Mouse (Mus musculus) heart, postnatal 14 days (tissue): ENCODE data around the gene Pld3. TPM values are rescaled to one million over a fixed set of nuclear protein-coding genes. Genes with fewer than 3 reads are reported as not detected.
"Not testable (repeated sequence)": the region's sequence is repeated elsewhere in the genome, so short reads cannot be mapped to it uniquely, and the experiment has no call there.

Experiments used
- DNase-seq, 2 experiments: peaks; one replicate each; pipeline ENCODE4 v3.0.0; 2021 to 2022
- intact Hi-C: fragments of 180-260 bp; cut with DNase I; formaldehyde crosslinking; loops from one replicate; pipeline ENCODE4 v1.15.1; 2025
- total RNA-seq, 2 experiments: library from RNA; stranded (reverse); gene quantifications; 2 replicates each; pipeline ENCODE4 v1.2.3; 2021

The Pld3 gene
- total RNA-seq, 2 experiments from 2014 or later = 29.0 to 31.8 TPM

DNA sequence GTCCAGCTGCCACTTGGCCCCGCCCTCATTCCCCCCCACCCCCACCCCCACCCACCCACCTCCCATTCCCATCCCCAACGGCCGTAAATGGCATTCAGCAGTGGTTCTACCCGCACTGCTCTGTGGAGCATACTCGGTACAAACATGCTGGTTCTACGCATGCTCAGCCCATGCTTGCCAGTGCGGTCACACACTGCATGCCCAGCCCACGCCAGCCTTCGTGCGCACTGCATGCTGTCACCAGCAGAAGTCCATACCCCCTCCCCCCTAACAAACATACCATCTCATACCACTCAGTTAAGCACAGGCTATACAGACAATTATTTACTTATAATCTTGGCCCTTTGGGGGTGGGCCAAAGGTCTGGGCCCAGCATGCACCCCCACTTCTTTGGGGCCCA is 21.3 kb downstream of the Pld3 start:
- no peak for DNase-seq
- intact Hi-C loops = no loop called here

DNA sequence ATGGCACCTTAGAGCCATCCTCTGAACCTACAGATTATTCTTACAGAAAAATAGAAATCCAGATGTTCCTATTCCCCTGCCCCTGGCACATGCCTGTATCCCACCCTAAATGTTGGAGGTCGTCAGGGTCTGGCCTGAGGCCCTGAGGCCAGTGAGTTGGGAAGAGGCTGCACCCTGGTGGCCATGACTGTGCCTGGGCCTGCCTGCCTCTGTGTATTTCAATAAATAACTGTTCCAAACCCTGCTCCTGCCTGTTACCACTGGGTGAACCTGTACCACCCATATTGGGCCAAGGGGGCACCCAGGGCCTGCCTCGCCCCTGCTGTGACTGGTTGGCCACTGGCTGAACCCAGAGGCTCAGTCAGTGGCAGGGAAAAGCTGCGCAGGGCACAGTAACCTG is 22.1 kb downstream of the Pld3 start:
- intact Hi-C loops = no loop called here
- DNase-seq = no peak

DNA sequence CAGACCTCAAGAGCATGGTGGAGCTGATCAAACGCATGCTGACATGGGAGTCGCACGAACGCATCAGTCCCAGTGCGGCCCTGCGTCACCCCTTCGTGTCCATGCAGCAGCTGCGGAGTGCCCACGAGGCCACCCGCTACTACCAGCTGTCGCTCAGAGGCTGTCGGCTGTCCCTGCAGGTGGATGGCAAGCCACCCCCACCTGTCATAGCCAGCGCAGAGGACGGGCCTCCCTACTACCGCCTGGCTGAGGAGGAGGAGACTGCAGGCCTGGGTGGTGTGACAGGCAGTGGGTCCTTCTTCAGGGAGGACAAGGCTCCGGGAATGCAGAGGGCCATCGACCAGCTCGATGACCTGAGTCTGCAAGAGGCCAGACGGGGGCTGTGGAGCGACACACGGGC is 23.9 kb downstream of the Pld3 start:
- intact Hi-C loops = loop anchor here (5.0 to 10.0 kb wide), 3 partner anchors 54 to 122 kb away; partner anchors contain the start of gene Sertad3
- no peak for DNase-seq

DNA sequence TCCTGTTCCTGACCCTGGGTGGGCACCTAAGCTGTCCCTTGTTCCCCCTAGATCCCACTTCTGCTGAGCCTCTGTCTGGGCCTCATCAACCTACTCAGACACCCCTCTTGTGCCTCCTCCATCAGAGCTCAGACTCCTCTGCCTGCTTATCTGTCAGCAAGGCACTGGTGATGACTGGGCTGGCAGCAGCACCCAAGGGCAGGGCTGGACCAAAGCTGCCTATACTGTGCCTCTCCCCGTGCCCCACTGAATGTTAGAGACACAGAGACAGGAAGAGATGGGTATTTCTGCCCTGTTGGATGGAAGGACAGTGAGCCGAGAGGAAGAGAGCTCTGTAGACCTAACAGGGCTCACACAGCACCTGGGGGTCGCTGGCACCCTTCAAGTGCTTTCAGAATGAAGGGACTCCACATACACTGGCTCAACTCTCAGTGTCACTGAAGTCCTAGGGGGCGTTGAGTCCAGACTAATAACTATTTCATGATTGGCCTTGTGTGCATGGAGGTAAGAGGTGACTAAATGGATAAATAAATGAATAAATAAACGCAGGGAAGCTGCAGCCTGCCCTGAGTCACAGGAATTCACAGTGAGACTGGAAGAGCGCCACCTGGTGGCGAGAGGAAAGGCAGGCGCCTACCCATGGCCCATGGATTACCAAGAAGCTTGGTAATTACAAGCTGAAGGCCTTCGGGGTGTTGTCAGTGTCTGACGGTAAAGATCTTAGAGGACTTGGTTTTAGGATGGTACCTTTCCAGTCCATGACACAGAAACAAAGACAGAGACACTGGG is 26.8 kb downstream of the Pld3 start:
- intact Hi-C loops = loop anchor here (2.0 to 10.0 kb wide), 4 partner anchors 51 to 189 kb away; partner anchors contain the start of genes Ltbp4 and Sertad3
- peak; percentile 86 to 89 for DNase-seq

DNA sequence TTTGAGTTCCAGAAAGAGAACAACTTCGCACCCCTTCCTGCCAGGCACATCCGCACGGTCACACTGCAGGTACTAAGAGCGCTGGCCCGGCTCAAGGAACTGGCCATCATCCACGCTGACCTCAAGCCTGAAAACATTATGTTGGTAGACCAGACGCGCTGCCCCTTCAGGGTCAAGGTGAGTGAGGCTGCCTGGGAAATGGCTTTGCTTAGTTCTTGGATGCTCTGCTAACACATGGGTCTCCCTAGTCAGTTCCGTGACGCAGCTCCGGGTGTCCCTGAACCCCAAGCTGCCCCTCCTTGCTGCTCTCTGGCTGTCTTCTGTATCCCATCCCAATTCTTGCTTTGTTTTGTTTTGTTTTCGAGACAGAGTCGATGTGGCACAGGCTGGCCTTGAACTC is 29.2 kb downstream of the Pld3 start:
- DNase-seq = no peak
- intact Hi-C loops = loop anchor here (10.0 kb wide), 1 partner anchor 49 kb away; the partner anchor contains the start of gene Sertad3

DNA sequence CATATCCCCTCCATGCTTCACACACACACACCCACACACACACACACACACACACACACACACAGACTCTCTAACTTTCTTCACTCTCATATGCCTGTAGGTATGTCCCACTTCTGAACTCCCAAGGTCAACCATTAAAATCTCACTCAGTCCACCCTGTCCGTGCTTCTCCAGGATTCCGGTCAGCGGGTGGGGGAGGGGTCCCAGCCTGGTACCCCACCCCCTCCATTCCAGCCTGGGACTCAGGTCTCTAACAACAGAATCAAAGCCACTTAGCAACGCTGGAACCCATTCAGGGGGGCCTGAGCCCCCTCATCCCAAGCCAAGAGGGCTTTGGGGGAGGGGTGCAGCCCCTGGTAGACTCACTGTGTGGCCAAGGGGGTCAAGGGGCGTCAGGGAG is 30.1 kb downstream of the Pld3 start, which contains the start of gene Hipk4:
Gene Hipk4, plus strand, starts transcription at position 301 of the 400 bp plus-strand sequence.
- no peak for DNase-seq
- intact Hi-C loops = loop anchor here (10.0 kb wide), 1 partner anchor 48 kb away; the partner anchor contains the start of gene Sertad3

DNA sequence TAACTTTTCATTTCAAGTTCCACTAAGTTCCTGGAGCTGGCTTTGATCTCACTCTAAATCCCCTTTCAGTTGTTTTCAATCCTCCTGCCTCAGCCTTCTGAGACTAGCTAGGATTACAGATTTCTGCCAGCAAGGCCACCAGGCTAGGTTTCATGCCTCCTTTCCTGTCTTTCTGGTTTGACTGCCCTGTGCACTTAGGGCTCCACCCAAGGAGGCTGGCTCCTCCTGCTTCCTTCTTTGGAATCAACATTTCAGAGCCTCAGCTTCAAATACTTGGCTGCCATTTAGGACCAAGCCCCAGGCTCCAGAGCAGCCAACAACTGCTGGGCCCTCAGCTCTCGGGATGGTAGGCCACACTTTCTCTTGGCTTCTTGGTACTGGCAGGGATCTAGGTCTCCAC is 32.4 kb downstream of the Pld3 start:
- no peak for DNase-seq
- intact Hi-C loops = loop anchor here (10.0 kb wide), 1 partner anchor 46 kb away; the partner anchor contains the start of gene Sertad3

DNA sequence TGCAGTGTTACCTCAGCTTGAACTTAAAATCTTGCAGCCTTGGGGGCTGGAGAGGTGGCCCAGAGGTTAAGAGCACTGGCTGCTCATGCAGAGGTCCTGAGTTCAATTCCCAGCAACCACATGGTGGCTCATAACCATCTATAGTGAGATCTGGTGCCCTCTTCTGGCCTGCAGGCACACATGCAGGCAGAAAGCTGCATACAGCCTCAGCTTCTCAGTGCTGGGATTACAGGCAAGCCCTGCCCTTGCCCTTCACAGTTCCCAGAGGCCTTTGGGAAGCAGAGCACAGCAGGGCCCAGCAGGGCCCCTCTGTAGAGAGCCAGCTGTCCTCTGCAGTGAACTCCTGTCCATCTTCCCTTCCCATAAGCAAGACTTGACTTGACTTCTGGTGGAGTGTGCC is 32.9 kb downstream of the Pld3 start:
- no peak for DNase-seq
- intact Hi-C loops = loop anchor here (10.0 kb wide), 1 partner anchor 45 kb away; the partner anchor contains the start of gene Sertad3

DNA sequence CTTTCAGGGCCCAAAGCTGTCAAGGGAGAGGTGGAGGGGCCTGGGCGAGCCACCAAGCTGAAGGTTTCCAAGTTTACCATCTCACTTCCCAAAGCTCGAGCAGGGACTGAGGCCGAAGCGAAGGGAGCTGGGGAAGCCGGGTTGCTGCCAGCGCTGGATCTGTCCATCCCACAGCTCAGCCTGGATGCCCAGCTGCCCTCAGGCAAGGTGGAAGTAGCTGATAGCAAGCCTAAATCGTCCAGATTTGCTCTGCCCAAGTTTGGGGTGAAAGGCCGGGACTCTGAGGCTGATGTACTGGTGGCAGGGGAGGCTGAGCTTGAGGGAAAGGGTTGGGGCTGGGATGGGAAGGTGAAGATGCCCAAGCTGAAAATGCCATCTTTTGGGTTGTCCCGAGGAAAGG is 34.7 kb downstream of the Pld3 start:
- no peak for DNase-seq
- intact Hi-C loops = no loop called here

DNA sequence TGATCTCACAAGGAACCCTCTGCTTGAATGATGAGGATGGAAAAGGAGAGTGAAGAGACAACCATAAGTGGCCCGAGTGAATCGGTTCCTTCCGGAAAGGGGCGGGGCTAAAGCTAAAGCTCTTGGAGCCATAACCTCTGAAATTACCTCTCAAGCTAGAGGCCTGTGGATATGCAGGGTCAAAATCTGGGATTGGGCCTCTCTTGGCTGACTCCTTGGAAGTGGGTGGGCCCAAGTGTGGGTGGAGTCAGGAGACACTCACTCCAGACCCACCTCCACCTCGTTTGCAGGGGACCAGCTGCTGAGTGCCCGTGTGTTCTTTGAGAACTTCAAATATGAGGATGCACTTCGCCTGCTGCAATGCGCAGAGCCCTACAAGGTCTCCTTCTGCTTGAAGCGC is 38.1 kb downstream of the Pld3 start:
- no peak for DNase-seq
- intact Hi-C loops = no loop called here

DNA sequence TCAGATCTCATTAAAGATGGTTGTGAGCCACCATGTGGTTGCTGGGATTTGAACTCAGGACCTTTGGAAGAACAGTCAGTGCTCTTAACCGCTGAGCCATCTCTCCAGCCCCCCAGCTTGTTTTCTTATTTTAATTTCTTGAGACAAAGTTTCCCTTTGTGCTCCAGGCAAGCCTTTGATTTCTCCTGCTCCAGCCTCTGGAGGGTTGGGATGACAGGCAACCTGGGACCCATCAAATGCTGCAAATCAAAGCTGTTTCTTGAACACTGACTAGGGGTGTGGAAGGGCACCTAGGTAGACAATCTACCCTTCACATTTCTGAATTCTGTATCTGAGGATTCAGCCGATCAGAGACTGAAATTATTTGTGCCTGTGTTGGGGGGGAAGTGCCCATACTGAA is 42.2 kb downstream of the Pld3 start:
- no peak for DNase-seq
- intact Hi-C loops = no loop called here

DNA sequence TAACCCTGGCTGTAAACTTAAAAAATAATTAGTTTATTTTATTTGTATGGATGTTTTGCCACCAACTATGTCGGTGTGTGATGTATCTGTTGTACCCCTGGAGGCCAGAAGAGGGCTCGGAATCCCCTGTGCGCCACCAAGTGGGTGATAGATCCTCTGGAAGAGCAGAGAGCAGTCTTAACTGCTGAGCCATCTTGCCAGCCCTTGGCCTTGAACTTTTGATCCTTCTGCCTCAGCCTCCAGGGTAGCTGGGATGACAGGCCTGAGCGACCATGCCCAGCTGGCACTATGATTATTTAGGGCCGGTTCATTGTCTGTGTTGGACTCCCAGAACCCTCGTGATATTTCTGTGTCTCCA is 44.4 kb downstream of the Pld3 start:
- DNase-seq = peak; percentile 60 to 71
- intact Hi-C loops = loop anchor here (5.0 kb wide), 2 partner anchors 61 to 171 kb away; partner anchors contain the start of genes Blvrb, Ltbp4 and Sptbn4

DNA sequence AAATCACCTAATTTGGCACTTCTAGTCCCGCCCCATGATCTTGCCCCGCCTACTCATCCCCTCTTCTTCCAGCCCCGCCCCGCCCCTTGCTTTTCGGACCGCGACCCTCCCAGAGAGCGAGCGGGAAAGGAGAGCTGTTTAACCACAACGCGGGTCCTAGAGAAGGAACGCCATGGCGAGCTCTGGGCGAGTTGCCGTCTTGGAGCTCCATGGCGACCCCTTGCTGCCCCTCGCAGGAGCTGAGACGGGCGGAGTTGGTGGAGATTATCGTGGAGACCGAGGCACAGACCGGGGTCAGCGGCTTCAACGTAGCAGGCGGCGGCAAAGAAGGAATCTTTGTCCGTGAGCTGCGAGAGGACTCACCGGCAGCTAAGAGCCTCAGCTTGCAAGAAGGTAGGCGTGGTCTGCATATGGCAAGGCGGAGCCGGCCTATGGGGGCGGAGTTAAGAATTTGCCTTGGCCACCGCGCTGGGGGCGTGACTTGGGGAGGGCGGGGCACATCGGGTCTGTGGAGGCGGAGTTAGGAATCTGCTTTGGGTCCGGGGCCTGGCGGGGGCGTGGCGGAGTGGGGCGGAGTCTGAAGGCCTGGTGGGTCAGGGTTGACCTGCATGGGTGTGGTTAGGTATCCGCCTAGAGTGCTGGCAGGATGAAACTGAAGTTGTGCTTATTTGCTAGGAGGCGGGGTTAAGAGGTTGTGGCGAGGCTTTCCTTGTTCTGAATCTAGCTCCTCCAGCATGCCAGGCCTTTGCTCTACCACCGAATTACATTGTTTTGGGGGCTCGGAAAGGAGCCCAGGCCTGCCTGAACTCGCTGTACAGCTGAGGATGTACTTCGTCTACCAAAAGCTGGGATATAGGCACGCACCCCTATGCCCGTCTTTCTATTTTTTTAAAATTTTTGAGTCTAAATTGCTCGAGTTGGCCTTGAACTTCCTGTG is 45.0 kb downstream of the Pld3 start:
- intact Hi-C loops = loop anchor here (5.0 kb wide), 2 partner anchors 61 to 171 kb away; partner anchors contain the start of genes Blvrb, Ltbp4 and Sptbn4
- peak; percentile 96 to 98 for DNase-seq

DNA sequence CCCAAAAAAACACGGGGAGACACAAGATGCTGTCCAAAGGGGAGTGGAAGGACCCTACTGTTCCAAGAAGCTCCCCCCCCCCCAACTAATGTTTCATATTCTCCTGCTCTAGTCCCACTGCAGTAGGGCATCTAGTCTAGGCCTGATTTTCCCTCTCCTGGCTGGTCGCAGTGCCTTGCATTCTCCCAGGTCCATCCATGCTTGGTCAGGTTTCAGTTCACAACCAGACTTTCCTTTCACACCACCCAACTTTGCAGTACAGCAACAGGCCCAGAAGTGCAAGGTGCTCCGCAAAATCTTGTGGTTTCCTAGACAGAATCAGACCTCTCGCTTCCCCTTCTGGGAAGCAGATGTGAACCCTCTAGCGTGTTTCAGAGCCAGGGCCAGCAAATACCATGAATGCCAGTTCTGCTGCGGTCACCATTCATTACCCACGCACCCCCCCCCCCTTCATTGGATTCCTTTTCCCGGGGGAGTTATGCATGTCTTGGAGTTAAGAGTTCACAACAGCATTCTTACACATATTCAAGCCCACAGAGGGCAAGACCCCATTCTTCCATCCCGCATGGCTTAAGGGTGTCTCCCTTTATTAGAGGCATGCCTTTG is 46.1 kb downstream of the Pld3 start:
- intact Hi-C loops = loop anchor here (5.0 kb wide), 2 partner anchors 60 to 170 kb away; partner anchors contain the start of genes Blvrb, Ltbp4 and Sptbn4
- no peak for DNase-seq

DNA sequence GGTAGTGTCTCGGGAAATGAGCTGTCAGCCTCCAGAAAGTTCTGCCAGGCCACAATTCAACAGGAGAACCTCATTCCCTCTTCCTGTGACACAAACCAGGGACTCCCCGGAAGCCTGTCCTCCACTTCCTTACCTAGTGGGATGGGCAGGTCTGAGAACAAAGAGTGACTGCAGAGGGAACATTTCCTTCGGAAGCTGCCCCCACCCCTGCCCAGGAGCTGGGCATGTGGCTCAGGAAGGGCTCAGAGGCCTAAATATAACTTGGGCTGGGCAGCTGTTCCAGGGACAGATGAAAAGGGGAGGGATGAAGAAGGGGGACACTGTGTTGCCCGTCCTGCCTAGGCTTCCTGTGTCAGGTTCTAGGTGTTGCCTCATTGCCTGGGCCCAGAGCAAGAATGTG is 51.4 kb downstream of the Pld3 start:
- intact Hi-C loops = no loop called here
- peak; percentile 38 to 48 for DNase-seq

DNA sequence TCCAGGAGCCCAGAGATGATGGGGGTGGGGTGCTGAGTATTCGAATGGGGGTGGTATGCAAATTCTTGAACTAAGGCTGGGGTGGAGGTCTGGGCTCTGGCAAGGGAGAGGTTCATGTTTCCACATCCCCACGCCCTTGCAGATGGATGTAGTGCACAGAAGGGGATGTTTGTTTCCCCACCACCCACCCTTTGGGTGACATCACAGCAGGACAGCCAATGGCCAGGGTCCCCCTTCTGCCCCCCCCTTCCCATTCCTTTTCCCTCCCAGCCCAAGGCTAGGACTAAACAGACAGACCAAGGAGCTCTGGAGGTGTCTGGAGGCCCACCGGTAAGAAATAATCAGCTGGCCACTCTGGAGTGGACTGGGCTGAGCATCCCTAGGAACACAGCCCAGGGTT is 54.0 kb downstream of the Pld3 start, which contains the start of gene Prx:
Gene Prx, plus strand, starts transcription at position 289 of the 400 bp plus-strand sequence.
- no peak for DNase-seq
- intact Hi-C loops = no loop called here

DNA sequence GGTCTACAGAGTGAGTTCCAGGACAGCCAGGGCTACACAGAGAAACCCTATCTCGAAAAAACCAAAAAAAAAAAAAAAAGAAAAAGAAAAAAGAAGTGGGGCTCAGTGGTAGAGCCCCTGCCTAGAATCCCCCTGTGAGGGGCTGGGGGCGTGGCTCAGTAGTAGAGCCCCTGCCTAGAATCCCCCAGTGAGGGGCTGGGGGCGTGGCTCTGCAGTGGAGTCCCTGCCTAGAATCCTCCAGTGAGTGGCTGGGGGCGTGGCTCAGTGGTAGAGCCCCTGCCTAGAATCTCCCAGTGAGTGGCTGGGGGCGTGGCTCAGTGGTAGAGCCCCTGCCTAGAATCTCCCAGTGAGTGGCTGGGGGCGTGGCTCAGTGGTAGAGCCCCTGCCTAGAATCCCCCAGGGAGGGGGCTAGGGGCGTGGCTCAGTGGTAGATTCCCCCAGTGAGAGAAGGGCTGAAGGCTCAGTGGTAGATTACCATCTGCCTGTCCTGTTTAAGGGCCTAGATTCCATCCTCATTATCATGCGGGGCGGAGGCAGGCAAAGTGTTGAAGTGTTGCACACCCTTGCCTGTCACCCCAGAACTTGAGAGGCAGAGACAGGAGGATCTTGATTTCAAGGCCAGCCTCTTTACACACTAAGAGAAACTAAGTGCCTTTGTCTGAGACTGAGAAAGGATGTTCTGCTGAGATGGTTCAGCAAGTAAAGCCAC is 58.2 kb downstream of the Pld3 start:
- DNase-seq, intact Hi-C loops: not testable (repeated sequence)

DNA sequence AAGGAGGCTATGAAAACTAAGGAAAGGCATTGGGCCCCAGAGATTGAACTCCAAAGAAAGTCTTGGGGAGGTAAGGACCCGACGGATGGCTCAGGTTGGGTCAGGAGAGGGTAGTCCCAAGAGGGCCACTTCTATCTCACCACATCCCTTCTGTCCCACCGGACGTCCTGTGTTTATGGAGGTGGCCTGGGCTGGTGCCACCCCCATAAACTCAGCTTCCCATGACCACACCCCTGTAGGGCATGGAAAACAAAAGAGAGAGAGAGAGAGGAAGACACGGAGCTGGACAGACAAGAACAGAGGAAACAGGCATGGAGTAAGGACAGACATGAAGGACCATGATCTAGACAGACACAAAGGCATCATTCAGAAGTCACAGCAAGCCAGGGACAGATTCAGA is 59.6 kb downstream of the Pld3 start:
- intact Hi-C loops = no loop called here
- no peak for DNase-seq

DNA sequence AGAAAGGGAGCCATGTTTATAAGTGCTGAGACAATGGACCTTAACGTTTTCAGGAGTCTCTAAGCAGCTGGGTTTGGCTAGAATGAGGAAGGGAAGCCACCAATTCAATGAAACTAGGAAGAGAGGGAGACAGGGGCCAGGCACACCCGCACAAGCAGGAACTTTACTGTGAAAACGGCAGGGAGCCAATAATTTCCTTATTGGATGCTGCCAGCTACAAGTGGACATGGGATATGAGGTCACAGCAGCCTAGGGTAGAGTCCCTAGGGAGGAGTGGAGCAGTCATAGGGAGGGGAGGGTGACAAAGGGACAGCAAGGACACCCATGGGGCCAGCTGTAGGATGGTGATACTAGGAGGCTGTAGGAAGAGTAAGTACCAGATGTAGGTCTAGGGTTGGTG is 60.0 kb downstream of the Pld3 start:
- intact Hi-C loops = no loop called here

DNA sequence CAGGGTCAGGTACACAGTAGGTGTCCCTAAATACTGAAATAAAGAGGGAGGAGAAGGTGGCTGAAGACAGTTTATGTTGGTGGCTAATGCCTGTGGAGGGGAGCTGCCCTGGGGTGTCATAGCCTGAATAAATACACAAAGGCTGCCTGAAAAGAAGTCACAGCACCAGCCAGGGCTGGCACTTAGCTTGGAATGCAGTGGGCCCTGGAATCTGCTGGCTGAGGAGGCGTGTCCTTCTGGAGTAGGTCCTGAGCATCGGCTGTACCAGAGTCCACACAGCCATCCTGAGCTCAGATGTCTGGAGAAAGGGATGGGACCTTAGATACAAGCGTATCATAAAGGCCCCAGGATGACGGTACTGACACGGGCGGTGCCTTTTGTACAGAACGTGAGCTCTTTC is 61.2 kb downstream of the Pld3 start:
- no peak for DNase-seq
- intact Hi-C loops = no loop called here

More for the DNA sequence above, 60.0 kb downstream of the Pld3 start:
- no peak for DNase-seq
